Mouse (Mus musculus): ENCODE results near the gene Hdgfl1.

DNA sequence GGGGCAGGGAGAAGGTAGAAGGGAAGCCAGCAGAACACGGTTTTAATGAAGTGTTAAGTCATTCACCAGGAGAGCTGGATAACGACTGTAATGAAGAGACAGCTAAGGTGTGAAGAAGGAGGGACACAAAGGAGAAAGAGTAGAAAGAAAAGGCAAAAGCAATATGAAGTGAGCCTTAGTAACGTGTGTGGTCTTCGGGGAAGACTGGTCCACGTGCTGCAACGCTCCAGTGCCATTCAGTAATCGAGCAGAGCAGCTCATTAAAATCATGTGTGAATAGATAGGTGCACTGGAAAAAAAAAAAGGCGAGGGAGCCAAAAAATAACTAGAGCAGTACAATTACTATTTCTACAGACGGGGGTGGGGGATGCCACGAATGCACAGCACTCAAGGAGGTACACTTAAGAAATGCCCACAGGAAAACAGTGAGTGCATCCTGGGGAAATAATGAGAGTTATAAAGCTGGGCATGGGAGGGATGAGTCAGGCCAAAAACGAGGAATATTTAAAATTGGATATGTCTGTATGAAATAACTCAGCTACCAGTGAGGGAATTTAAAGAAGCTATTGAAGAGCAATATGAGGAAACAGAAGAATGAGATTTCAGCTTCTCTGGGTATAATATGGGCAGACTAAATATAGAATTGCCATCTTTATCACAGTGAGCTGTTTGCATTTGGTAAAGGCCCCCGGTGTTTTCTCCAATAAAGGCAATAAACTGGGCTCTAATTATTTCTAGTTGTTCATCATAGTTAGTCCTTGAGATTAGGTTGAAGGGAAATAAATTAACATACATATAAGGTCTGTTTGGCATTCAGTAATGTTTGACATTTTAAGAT, 7.8 kb downstream of the Hdgfl1 start:
- TF ChIP-seq ZNF384 (IDR thresholded peaks at IDR 0.05; ENCODE audit: low read depth, low read length) (no peak), CHD2 (IDR thresholded peaks at IDR 0.05; ENCODE audit: low read depth, low read length) (no peak)

Measured in ES-E14 (cell line).